Mouse (Mus musculus) G1E-ER4 (cell line): ENCODE data around the gene Ankrd11. TPM values are rescaled to one million over a fixed set of nuclear protein-coding genes. Genes with fewer than 3 reads are reported as not detected.

Experiments
- GATA1 ChIP-seq: IDR thresholded peaks from one replicate; pipeline ENCODE4 v1.8.0; 2012; ENCODE audit warnings: low read length, inconsistent platforms
- polyA plus RNA-seq: library from polyadenylated mRNA; stranded (reverse); fragments of >175 nt; gene quantifications from 2 replicates; pipeline ENCODE4 v1.2.3, GENCODE M21; 2012

The Ankrd11 gene
- polyA plus RNA-seq, 1 experiment, result 137 TPM

DNA sequence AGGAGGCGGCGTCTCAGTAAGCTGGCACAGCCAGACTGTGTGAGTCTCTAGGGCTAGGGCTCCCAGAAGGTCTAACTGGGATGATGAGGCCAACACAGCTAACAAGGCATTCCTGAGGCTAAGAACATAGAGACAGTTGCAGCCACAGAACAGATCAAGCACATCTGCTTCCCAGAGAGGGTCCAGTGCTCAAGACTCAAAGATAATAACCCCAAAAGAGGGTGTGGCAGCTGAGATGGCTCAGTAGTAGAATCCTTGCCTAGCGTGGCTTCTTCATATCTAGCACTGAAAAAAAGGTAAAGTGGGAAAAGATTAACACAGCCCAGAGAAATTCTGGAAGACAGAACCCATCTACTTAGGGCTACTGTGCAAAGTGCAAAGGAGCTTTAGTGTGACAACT lies 86.1 kb downstream of the Ankrd11 start:
- peak; percentile 34 for TF ChIP-seq GATA1

DNA sequence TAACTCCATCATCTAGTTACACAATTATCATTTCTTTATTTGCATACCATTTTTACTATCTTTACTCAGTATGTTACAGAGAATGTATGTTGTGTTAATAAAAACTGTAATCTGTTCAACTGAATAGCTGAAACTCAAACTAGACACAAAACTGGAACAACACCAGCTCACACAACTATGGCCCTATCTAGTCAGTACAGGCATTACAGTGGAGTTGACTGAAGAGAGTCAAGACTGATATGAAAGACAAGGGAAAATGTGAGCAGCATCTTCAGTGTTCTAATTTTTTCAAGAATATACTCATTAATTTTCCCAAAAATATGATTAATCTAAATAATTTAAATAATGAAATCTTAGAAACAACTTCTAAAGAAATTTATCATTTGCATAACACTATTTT lies 86.9 kb downstream of the Ankrd11 start:
- no peak for TF ChIP-seq GATA1

DNA sequence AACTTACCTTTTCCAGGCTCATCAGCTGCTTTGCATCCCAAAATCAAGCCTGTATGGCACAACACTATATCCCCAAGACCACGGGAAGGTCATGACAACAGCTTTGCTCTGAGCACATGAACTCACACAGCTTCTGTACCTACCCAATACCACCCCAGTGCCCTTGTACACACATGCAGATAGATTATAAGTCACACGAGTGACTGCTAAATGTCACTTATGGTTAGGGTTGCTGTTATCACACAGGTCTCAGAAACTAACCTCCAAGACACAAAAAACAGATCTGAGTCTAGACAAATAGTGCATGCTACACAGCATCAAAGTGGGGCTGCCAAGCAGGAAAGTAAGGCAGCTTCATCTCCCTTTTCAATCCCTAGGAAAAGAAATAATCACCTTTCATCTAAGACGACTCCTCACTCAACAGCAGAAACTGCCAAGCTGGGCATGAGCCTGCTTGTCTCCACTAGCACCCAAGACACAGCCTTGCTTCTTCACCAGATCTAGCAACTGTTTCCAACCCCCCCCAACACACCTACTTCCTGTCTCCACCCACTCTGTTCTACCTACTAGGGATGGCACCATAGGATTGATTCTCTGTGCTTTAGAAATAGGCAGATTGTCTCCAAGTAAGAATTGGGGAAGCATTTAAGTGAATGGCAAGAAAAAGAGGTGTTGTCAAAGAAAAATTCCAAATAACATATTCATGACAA lies 87.8 kb downstream of the Ankrd11 start:
- TF ChIP-seq GATA1, result no peak

DNA sequence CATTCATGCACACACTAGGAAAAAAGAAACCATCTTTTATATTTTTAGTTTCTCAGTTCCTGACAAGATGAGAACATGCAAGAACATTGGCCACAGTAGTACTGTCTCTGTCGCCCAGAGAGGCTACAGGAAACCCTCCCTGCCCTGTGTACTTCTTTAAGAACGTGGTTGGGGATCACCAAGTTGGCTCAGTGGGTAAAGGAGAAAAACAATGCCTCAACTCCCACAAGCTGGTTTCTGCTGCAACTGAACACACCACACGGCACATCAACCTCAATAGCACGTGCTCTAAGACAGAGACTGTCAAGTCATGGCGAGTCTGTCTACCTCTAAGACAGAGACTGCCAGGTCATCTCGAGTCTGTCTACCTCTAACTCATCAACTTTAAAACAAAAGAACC lies 89.0 kb downstream of the Ankrd11 start:
- no peak for TF ChIP-seq GATA1

DNA sequence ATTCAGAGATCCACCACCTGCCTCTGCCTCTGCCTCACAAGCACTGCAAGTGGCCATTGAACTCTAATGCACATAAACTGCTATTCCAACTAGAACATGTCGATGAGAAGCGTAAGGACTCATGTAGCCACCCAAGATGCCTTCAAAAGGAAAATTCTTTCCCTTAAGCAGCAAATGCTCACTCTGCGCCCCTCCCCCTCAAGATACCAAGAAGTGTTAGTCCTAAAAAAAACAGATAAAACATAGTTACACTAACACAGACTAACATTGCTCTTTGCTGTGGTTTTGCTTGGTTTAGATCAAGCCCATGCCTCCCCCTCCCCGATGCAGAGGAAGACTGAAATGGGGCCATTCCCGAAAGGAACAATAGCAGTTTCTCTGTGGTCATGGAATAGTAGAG lies 90.6 kb downstream of the Ankrd11 start:
- no peak for TF ChIP-seq GATA1

DNA sequence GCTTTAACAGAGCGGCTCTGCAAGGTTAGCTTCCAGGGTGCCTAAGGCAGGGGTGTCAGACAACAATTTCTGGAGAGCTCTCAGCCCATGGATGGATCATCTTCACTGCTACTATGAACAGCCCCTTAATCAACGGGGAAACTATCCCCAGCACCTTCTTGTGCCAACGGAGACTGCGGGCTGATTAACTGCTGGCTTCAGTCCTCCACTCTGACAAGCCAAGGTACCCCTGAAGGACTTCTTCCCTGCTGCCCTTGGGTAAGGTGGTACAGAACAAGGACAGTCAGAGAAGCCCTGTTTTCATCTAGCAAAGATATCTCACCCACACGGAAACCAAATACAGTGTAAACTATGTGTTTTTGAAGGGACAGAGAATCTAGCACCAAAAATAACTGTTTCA lies 92.4 kb downstream of the Ankrd11 start:
- no peak for TF ChIP-seq GATA1

DNA sequence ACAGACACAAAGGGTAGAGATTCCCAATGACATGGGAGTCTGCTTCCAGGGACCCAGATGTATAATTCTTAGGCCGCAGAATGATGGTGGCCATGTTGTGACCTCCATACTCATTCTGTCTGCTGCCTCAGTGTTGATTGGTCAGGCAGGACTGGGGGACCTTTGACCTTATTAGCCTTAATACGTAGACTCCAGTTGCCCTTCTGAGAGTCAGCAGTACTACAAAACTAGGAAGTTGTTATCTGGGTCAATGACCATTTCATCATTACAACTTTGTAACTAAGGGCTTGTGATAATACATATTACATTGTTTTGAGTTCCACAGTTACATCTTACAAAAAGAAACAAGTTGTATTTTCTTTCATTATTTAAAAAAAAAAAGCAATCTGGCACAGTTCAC lies 96.3 kb downstream of the Ankrd11 start:
- no peak for TF ChIP-seq GATA1

DNA sequence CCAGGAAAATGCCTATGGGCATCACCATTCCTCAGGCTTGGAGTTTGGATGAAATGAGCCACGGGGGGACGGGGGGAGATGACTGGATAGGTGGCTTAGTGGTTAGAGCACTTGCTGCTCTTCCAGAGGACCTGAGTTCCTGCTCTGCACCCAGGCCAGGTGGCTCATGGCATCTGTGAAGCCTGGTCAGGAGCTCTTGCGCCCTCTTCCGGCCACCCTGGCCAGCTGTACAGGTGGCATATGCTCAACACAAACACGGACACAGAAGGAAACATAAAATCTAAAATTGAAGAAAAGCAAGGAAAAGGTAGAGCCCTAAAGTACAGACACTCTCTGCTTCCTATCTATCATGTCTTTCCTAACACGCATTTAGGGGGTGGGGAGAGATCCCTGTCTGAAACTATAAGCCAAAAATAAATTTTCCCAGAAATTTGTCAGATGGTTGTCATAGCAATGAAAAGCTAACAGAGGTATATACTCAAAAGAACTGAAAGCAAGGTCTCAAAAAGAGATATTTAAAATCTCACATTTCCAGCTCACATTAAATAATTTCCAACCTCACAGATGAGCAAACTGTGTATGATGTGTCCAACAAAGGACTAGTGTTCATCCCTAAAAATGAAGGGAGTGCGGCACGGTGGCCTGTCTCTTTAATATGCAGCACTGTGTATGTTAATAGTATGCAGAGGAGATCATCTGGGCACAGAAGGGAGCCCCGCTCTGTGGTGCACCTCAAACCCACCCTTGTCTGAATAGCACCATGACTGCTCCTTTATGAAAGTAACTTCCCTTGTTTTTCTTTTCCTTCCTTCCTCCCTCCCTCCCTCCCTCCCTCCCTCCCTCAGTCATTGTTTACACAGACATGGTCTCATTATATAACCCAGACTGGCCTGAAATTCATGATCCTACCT lies 99.0 kb downstream of the Ankrd11 start:
- no peak for TF ChIP-seq GATA1

DNA sequence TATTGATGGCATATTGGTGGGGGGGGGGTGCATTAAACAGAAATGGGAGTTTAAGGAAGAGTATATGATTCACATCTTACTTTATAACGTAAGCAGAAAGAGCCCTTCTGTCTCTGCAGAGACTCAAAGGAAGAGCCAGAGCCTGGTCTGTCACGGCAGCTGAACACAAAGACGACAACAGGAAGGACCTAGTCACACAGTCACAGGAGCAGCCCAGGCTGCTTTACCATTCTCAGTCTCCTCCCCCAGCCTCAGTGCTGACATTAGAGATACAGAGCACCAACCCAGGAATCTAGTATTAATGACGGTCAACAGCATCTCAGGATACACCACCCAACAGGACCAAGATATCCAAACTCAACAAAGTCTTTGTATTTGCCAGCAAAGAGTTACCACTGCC lies 103.5 kb downstream of the Ankrd11 start:
- no peak for TF ChIP-seq GATA1

DNA sequence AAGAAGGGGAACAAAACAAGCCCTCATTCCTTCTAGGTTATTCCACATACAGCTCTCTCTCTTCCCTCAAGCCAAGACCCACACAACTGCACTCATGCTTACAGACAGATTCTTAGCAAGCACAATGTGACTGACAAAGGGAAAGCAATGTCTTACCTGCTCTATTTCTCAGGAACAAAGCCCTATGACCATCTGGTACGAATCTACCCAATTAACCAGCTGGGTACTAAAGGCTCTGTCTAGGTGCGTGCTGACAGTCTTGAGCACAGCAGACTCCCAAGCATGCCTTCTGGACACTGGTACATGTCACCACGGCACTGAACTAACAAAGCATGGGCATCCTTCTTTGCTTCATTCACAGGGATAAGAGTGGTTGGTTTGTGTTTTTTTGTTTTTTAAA lies 103.9 kb downstream of the Ankrd11 start:
- no peak for TF ChIP-seq GATA1

DNA sequence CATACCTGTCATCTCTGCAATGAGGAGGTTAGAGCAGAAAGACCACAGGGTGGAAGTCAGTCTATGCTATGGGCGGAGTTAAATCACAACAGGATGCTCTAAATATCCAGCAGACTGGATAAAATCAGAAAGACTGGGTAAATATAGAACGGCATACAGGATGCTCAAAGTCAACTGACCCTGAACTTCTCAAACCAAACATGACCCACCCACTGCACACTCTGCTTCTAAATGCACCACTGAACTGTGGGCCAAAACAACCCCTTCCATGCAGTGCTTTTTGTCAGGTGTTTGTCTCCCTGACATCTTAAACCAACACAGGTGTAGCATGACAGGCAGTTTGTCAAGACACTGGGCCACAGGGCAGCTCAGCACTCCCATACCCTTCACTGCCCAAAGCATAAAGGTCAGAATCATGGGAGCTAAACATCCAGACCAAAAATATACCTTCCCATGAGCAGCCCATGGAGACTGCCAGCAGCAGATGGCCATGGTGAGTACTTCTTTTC lies 104.5 kb downstream of the Ankrd11 start:
- no peak for TF ChIP-seq GATA1

DNA sequence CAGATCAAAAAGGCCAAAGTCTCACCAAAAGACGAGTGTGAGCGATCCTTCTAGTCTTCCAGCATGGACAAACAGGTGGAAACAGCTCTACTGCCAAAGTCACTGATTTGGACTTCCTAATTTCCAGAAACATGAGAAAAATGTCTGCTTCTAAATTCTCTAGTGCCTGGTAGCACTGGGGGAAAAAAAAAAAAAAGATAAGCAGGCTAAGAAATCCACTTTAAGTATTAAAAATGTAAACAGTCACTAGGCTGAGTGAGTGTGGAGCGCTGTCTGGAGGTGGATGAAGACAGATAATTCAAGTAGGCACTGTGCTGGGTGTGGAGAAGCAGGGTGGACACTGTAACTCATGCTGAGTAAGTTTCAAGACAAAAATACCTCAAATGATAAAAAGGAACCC lies 106.2 kb downstream of the Ankrd11 start:
- TF ChIP-seq GATA1, result no peak

DNA sequence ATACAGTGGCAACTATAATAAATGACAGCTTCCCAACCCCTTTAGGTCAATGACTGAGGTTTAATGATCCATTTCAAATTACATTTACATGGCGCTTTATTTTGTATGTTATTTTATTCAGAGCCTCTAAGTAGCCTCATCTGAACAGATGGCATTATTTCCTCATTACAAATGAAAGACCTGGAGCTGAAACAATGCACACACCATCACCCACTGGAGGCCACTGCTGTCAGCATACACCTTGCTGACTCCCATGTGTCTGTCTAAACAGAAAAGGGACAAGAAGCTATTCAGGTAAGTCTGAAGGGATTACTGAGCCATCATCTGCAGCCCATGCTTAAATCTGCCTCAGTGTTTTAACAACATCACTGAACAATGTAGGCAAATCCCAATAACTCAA lies 107.0 kb downstream of the Ankrd11 start:
- no peak for TF ChIP-seq GATA1

DNA sequence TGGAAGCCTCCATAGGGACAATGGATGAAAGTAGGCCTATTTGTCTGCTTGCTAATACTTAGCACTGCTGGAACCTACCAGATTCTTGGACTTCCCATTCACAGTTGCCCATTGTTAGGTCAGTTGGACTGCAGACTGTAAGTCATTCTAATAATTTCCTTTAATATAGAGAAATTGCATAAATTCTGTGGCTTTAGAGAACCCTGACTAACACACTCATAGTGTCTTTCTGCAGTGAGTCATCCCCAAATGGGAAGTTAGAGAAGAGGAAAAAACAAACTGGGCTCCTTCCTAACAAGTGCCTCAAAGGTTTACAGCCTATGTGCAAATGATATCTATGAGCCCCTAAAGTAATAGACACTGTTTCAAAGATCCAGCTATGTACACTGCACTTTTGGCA lies 108.1 kb downstream of the Ankrd11 start:
- TF ChIP-seq GATA1, result no peak

DNA sequence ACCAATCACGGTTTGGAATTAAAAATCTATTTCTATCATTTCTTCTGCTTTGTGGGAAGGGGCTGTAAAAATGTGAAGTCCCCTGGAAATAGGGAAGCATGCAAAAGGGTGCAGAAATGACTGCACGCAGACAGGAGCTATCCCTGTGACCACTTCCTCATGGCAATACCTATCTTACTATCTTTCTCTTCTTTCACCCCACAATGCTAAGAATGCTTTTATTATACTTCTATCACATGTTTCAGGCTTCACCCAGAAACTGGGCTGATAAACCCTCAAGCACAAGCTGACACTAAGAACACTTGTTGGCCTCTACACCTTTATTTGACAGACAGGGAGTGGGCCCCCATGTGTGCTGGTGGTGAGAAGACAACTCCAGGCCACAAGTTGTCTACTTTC lies 109.5 kb downstream of the Ankrd11 start:
- peak; percentile 4 for TF ChIP-seq GATA1

DNA sequence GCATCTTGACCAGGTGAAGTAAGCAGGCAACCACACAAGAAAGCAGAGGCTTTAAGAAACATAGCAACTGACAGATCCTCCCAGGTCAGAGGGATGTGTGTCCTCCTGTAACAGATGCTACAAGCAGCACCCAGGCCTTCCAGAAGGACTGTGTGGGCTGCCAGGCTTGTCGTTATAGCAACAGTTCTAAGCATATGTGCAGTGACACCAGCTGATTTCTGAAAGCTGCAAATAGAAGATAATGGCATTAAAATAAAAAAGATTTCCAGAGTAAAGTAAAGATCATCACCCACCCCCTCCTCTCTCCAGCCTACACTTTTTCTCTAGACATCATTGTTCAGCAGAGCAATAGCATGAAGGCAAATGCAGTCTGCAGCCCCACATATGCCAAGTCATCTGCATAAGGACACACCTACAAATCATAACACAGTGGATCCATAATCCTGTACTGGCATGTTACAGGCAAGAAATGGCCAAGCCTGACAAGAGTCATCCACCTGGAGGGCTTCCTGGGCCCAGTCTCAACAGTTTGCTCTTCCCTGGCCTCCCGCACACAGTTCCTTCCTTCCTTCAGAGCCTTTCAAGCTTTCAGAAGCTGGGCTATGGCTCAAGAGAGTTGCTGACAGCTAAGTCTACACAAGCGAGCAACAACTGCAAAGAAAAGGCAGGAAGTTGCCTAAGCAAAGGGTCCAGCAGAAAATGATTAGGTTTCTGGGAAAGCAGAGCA lies 110.1 kb downstream of the Ankrd11 start:
- TF ChIP-seq GATA1, result no peak

DNA sequence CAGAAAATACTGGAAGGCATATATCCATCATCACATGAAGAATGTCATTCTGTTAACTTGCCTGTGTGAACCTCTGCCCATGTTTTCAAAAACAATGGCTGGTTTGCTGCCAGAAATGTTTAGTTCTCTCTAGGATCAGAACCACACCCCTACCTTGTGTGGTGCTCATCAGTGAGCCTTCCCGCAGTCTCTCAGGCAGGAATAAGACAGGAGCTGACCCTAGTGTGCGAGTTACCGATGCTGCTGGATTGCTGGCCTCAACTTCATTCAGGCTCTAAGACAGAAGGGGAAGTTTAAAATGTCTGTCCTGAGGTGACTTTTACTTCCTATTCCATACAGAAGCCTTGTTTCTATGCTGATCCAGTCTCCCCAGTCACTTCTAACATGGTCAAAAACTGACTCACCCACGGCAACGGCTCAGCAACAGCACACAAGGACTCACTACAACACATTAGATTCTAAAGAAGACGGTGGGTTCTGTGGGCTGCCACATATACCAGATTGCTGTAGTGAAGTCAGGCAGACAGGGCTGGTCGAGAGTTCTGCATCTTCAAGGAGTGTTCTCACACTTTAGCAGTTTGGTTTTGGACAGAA lies 113.3 kb downstream of the Ankrd11 start:
- no peak for TF ChIP-seq GATA1
